Mouse (Mus musculus): ENCODE measurements around the gene Apol7a. TPM values are rescaled to one million over a fixed set of nuclear protein-coding genes. Genes with fewer than 3 reads are reported as not detected.

Apol7a gene
- polyA plus RNA-seq, 1 experiment from 2014 or later = not detected

- Histone ChIP-seq H3K4me2 (replicated peaks) (no peak overlapping the region), H3K4me3 (replicated peaks) (no peak overlapping the region), H3K27ac (no peak overlapping the region), H3K36me3 (no peaks in the 10 kb centered on the region), H3K9me3 (no peaks in the 10 kb centered on the region), H3K9ac (replicated peaks) (no peak overlapping the region), H3K27me3 (no peaks in the 10 kb centered on the region), H3K4me1 (replicated peaks) (peaks cover 24% of the 10 kb centered on the region)
- no peak for ATAC-seq
- 94% methylated on average over 6 of the region's 6 CpGs for WGBS
These were observed 56.9 kb downstream of the Apol7a start for GRCm38 (mm10) chr15:77342005-77342404.

GRCm38 (mm10) chr15:77340581-77340980 is 58.3 kb downstream of the Apol7a start:
- no peaks in the 10 kb centered on the region for H3K27me3 ChIP-seq
- ATAC-seq = no peak
- peaks cover 34% of the 10 kb centered on the region for H3K4me1 ChIP-seq (replicated peaks)

DNA sequence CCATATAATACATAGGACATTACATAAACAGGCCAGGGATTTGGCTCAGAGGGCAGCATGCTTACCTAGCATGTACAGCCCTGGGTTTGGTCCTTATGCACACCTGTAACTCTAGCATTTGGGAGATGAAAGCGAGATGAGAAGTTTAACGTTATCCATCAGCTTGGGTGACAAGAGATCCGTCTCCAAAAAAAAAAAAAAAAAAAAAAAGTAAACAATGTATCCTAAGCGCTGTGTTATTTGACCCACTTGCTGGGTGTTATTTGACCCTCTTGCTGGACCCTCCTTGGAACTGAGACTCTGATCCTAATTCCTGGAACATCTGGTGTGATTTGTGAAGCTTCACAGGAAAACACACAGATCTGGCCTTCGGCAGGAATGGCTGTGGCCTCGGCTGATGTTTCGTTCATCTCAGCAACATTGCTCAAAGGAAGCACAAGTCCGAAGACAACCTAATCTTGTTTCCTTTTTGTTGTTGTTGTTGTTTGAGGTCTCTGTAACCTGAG is 59.9 kb downstream of the Apol7a start:
- no peak for ATAC-seq
- no peak overlapping the region for H3K4me3 ChIP-seq (replicated peaks)
- no peak overlapping the region for H3K27ac ChIP-seq
- no peaks in the 10 kb centered on the region for H3K9me3 ChIP-seq
- H3K4me2 ChIP-seq (replicated peaks) = no peak overlapping the region
- WGBS = 83% methylated on average over 8 of the region's 8 CpGs
- no peaks in the 10 kb centered on the region for H3K27me3 ChIP-seq
- H3K4me1 ChIP-seq (replicated peaks) = peaks cover 24% of the 10 kb centered on the region
- no peak overlapping the region for H3K9ac ChIP-seq (replicated peaks)
- no peaks in the 10 kb centered on the region for H3K36me3 ChIP-seq

More at GRCm38 (mm10) chr15:77340581-77340980, 58.3 kb downstream of the Apol7a start:
- Histone ChIP-seq H3K9ac (replicated peaks) (no peak overlapping the region), H3K4me3 (replicated peaks) (no peak overlapping the region), H3K36me3 (no peaks in the 10 kb centered on the region), H3K27ac (no peak overlapping the region), H3K4me2 (replicated peaks) (no peak overlapping the region), H3K9me3 (no peaks in the 10 kb centered on the region)

DNA sequence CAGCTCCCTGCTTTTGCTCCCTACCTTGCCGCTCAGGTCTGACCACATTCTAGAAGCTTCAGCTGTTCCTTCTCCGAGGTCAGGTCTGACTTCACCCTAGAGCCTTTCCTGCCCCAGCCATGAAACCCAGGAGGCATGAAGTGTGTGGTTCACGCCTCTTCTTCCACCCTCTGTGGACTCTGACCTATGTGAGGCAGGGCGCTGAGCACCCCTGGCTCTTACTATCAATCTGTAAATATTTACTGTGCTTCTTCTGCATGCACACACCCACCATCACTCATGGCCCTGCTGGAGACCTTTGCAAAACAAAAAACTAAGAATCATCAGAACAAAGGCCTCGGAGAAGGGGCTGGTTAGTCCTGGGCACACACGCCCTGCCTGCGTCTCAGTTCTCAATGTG is 60.5 kb downstream of the Apol7a start:
- H3K4me3 ChIP-seq (replicated peaks) = no peak overlapping the region
- no peaks in the 10 kb centered on the region for H3K27me3 ChIP-seq
- H3K9me3 ChIP-seq = no peaks in the 10 kb centered on the region
- H3K36me3 ChIP-seq = no peaks in the 10 kb centered on the region
- peak overlapping the region; percentile 23; the same call in 1 of the 2 replicates for H3K9ac ChIP-seq (replicated peaks)
- WGBS = 80% methylated on average over 7 of the region's 7 CpGs
- ATAC-seq = no peak
- no peak overlapping the region for H3K4me2 ChIP-seq (replicated peaks)
- peaks cover 19% of the 10 kb centered on the region for H3K4me1 ChIP-seq (replicated peaks)
- H3K27ac ChIP-seq = no peak overlapping the region

Other genes starting within 250 kb of the Apol7a start
- 154 and 163 TPM in 2 replicates for gene Rbfox2, start 92.1 kb downstream of the Apol7a start, polyA plus RNA-seq (2015; fragmentation: Nextera tagmentation; extraction: Ambion mirVana)
- 0.04 TPM in 1 of 2 replicates, not detected in the other for gene Apol9a, start 12.0 kb upstream of the Apol7a start, polyA plus RNA-seq (2015; fragmentation: Nextera tagmentation; extraction: Ambion mirVana)
- gene Apol7b, start 48.4 kb upstream of the Apol7a start, polyA plus RNA-seq (2015; fragmentation: Nextera tagmentation; extraction: Ambion mirVana) = not detected in 2 replicates
- not detected in 2 replicates for gene Apol10a, start 77.9 kb upstream of the Apol7a start, polyA plus RNA-seq (2015; fragmentation: Nextera tagmentation; extraction: Ambion mirVana)
- gene Apol11a, start 109.2 kb upstream of the Apol7a start, polyA plus RNA-seq (2015; fragmentation: Nextera tagmentation; extraction: Ambion mirVana) = not detected in 2 replicates
- gene Apol7c, start 134.2 kb upstream of the Apol7a start, polyA plus RNA-seq (2015; fragmentation: Nextera tagmentation; extraction: Ambion mirVana) = not detected in 2 replicates
- gene 1700025B11Rik, start 162.8 kb upstream of the Apol7a start, polyA plus RNA-seq (2015; fragmentation: Nextera tagmentation; extraction: Ambion mirVana) = not detected in 2 replicates
- not detected in 2 replicates for gene Apol10b, start 197.0 kb upstream of the Apol7a start, polyA plus RNA-seq (2015; fragmentation: Nextera tagmentation; extraction: Ambion mirVana)
- gene Gm36245, start 200.1 kb upstream of the Apol7a start, polyA plus RNA-seq (2015; fragmentation: Nextera tagmentation; extraction: Ambion mirVana) = not detected in 2 replicates
- gene Apol11b, start 244.2 kb upstream of the Apol7a start, polyA plus RNA-seq (2015; fragmentation: Nextera tagmentation; extraction: Ambion mirVana) = 0.10 TPM in 1 of 2 replicates, not detected in the other